Mouse (Mus musculus) neural tube, embryonic 15.5 days (tissue): ENCODE results near the gene Gm49510. TPM values are rescaled to one million over a fixed set of nuclear protein-coding genes. Genes with fewer than 3 reads are reported as not detected.

Experiments used
- ATAC-seq: fragments of 200-750 bp; cut with Nextera tagmentation; 2 replicates; pipeline ENCODE4 v1.8.0; 2017; ENCODE audit warnings: mild to moderate bottlenecking, moderate TSS enrichment, moderate library complexity; ENCODE audit not compliant: low FRiP score
- H3K27ac ChIP-seq: fragments of 300-500 bp; sonication (generic); replicated peaks from 2 replicates; pipeline ENCODE4 v1.5.1; 2015; ENCODE audit warnings: mild to moderate bottlenecking, inconsistent platforms
- H3K27me3 ChIP-seq: fragments of 300-500 bp; sonication (generic); replicated peaks from 2 replicates; pipeline ENCODE4 v1.6.1; 2015; ENCODE audit warnings: inconsistent platforms
- H3K36me3 ChIP-seq: fragments of 300-500 bp; sonication (generic); 2 replicates; pipeline ENCODE4 v1.6.1; 2015; ENCODE audit warnings: inconsistent platforms
- H3K4me1 ChIP-seq: fragments of 300-500 bp; sonication (generic); 2 replicates; pipeline ENCODE4 v1.6.1; 2015; ENCODE audit warnings: inconsistent platforms
- H3K4me2 ChIP-seq: fragments of 300-500 bp; sonication (generic); 2 replicates; pipeline ENCODE4 v1.6.1; 2015; ENCODE audit warnings: inconsistent platforms, mild to moderate bottlenecking, moderate library complexity
- H3K4me3 ChIP-seq: fragments of 300-500 bp; sonication (generic); replicated peaks from 2 replicates; pipeline ENCODE4 v1.5.1; 2015; ENCODE audit warnings: mild to moderate bottlenecking, inconsistent platforms
- H3K9ac ChIP-seq: fragments of 300-500 bp; sonication (generic); replicated peaks from 2 replicates; pipeline ENCODE4 v1.6.1; 2015; ENCODE audit warnings: mild to moderate bottlenecking, inconsistent platforms
- H3K9me3 ChIP-seq: fragments of 300-500 bp; sonication (generic); replicated peaks from 2 replicates; pipeline ENCODE4 v1.6.1; 2016; ENCODE audit warnings: inconsistent platforms
- WGBS: fragments of 180-500 bp; shearing (Covaris S2); methylation state at CpG from one replicate; pipeline ENCODE4 v1.1.7; 2015; ENCODE audit warnings: mixed read lengths; 5-methylcytosine and 5-hydroxymethylcytosine counted together
- polyA plus RNA-seq: library from polyadenylated mRNA; unstranded; fragments of >200 nt; fragmentation: Nextera tagmentation; extraction: Ambion mirVana; gene quantifications from 2 replicates; pipeline ENCODE4 v1.2.1, GENCODE M21; 2015

Gene Gm49510
- not detected in 2 replicates for polyA plus RNA-seq

GRCm38 (mm10) chr15:78899409-78899739 lies at the start of gene Gm49510:
Gene Gm49510 (plus strand): TSS chr15:78899667.
- no peak within 1 kb of the TSS; the same call in 1 of the 2 replicates for H3K27ac ChIP-seq
- H3K4me2 ChIP-seq = peak within 1 kb of the TSS; percentile 95
- H3K9me3 ChIP-seq = no peaks in the 10 kb centered on the region
- peak within 1 kb of the TSS; percentile 60 for H3K4me3 ChIP-seq
- no peaks in the 10 kb centered on the region for H3K36me3 ChIP-seq
- WGBS = 3% methylated on average over 20 of the region's 20 CpGs
- ATAC-seq = no peak
- peak within 1 kb of the TSS; percentile 68 for H3K9ac ChIP-seq
- H3K27me3 ChIP-seq = peaks cover 31% of the 10 kb centered on the region
- peaks cover 25% of the 10 kb centered on the region for H3K4me1 ChIP-seq

- no peak overlapping the region for H3K4me3 ChIP-seq
- H3K36me3 ChIP-seq = no peaks in the 10 kb centered on the region
- no peak overlapping the region for H3K9ac ChIP-seq
- H3K4me1 ChIP-seq = peaks cover 15% of the 10 kb centered on the region
- H3K27ac ChIP-seq = no peak overlapping the region
- no peak for ATAC-seq
- H3K27me3 ChIP-seq = no peaks in the 10 kb centered on the region
- H3K9me3 ChIP-seq = no peaks in the 10 kb centered on the region
- 75% methylated on average over 15 of the region's 15 CpGs for WGBS
- no peak overlapping the region for H3K4me2 ChIP-seq
Observed at GRCm38 (mm10) chr15:78850059-78850824, 49.2 kb upstream of the Gm49510 start.

- ATAC-seq = no peak
- H3K27ac ChIP-seq = no peak overlapping the region
- no peaks in the 10 kb centered on the region for H3K36me3 ChIP-seq
- no peak overlapping the region for H3K4me2 ChIP-seq
- H3K27me3 ChIP-seq = no peaks in the 10 kb centered on the region
- 79% methylated on average over 6 of the region's 6 CpGs for WGBS
- no peaks in the 10 kb centered on the region for H3K9me3 ChIP-seq
- H3K4me1 ChIP-seq = peaks cover 9% of the 10 kb centered on the region
- H3K4me3 ChIP-seq = no peak overlapping the region
- H3K9ac ChIP-seq = no peak overlapping the region
Observed at GRCm38 (mm10) chr15:78850944-78851343, 48.5 kb upstream of the Gm49510 start.

- whole genome bisulfite sequencing = 17% methylated on average over 13 of the region's 13 CpGs
- H3K4me1 ChIP-seq = peaks cover 5% of the 10 kb centered on the region; the same call in 1 of the 2 replicates
- no peak overlapping the region for H3K27ac ChIP-seq
- ATAC-seq = peak; percentile 84
- no peak overlapping the region for H3K9ac ChIP-seq
- no peaks in the 10 kb centered on the region for H3K9me3 ChIP-seq
- H3K27me3 ChIP-seq = no peaks in the 10 kb centered on the region
- peak overlapping the region; percentile 46 for H3K4me2 ChIP-seq
- H3K36me3 ChIP-seq = no peaks in the 10 kb centered on the region
- no peak overlapping the region for H3K4me3 ChIP-seq
Observed at GRCm38 (mm10) chr15:78851505-78852153, 47.8 kb upstream of the Gm49510 start.

- Histone ChIP-seq H3K4me1 (peaks cover 5% of the 10 kb centered on the region; the same call in 1 of the 2 replicates), H3K36me3 (no peaks in the 10 kb centered on the region), H3K27ac (no peak within 1 kb of the TSS), H3K9ac (no peak within 1 kb of the TSS), H3K27me3 (no peaks in the 10 kb centered on the region), H3K9me3 (no peaks in the 10 kb centered on the region), H3K4me2 (no peak within 1 kb of the TSS), H3K4me3 (no peak within 1 kb of the TSS)
- 75% methylated on average over 8 of the region's 8 CpGs for WGBS
- ATAC-seq = no peak
Observed at GRCm38 (mm10) chr15:78855303-78855965, 44.0 kb upstream of the Gm49510 start, which contains the start of gene Lgals2. Gene Lgals2 (minus strand): TSS chr15:78855529.

GRCm38 (mm10) chr15:78857009-78857408 lies 42.5 kb upstream of the Gm49510 start:
- no peak for ATAC-seq
- H3K4me2 ChIP-seq = no peak overlapping the region
- H3K27me3 ChIP-seq = no peaks in the 10 kb centered on the region
- 0 out of 2 replicates have a peak, but pooled peaks cover under 1% of the 10 kb centered on the region for H3K4me1 ChIP-seq
- no peaks in the 10 kb centered on the region for H3K36me3 ChIP-seq
- no peak overlapping the region for H3K4me3 ChIP-seq
- no peaks in the 10 kb centered on the region for H3K9me3 ChIP-seq
- no peak overlapping the region for H3K9ac ChIP-seq
- no peak overlapping the region for H3K27ac ChIP-seq
- 71% methylated on average over 7 of the region's 7 CpGs for WGBS

GRCm38 (mm10) chr15:78859311-78859710 lies 40.2 kb upstream of the Gm49510 start:
- ATAC-seq = no peak

GRCm38 (mm10) chr15:78859714-78860113 lies 39.8 kb upstream of the Gm49510 start:
- Histone ChIP-seq H3K27me3 (no peaks in the 10 kb centered on the region), H3K4me2 (no peak overlapping the region), H3K36me3 (no peaks in the 10 kb centered on the region), H3K4me1 (0 out of 2 replicates have a peak, but pooled peaks cover 3% of the 10 kb centered on the region), H3K9me3 (no peaks in the 10 kb centered on the region), H3K27ac (no peak overlapping the region), H3K4me3 (no peak overlapping the region), H3K9ac (no peak overlapping the region)
- WGBS = 83% methylated on average over 6 of the region's 6 CpGs
- no peak for ATAC-seq

More at GRCm38 (mm10) chr15:78859311-78859710, 40.2 kb upstream of the Gm49510 start:
- no peak overlapping the region for H3K9ac ChIP-seq
- H3K36me3 ChIP-seq = no peaks in the 10 kb centered on the region
- H3K4me3 ChIP-seq = no peak overlapping the region
- no peaks in the 10 kb centered on the region for H3K27me3 ChIP-seq
- H3K27ac ChIP-seq = no peak overlapping the region
- H3K9me3 ChIP-seq = no peaks in the 10 kb centered on the region
- whole genome bisulfite sequencing = 84% methylated on average over 4 of the region's 4 CpGs
- 0 out of 2 replicates have a peak, but pooled peaks cover 3% of the 10 kb centered on the region for H3K4me1 ChIP-seq
- no peak overlapping the region for H3K4me2 ChIP-seq

- WGBS = 84% methylated on average over 5 of the region's 5 CpGs
- Histone ChIP-seq H3K27ac (no peak overlapping the region), H3K36me3 (no peaks in the 10 kb centered on the region), H3K27me3 (no peaks in the 10 kb centered on the region), H3K9me3 (no peaks in the 10 kb centered on the region), H3K9ac (no peak overlapping the region), H3K4me1 (0 out of 2 replicates have a peak, but pooled peaks cover 3% of the 10 kb centered on the region), H3K4me2 (no peak overlapping the region), H3K4me3 (no peak overlapping the region)
- ATAC-seq = no peak
Observed at GRCm38 (mm10) chr15:78862280-78862679, 37.2 kb upstream of the Gm49510 start.

GRCm38 (mm10) chr15:78863154-78863553 lies 36.3 kb upstream of the Gm49510 start:
- no peaks in the 10 kb centered on the region for H3K9me3 ChIP-seq
- H3K4me1 ChIP-seq = 0 out of 2 replicates have a peak, but pooled peaks cover 3% of the 10 kb centered on the region
- H3K9ac ChIP-seq = no peak overlapping the region
- no peaks in the 10 kb centered on the region for H3K36me3 ChIP-seq
- no peak overlapping the region for H3K27ac ChIP-seq
- no peaks in the 10 kb centered on the region for H3K27me3 ChIP-seq
- 74% methylated on average over 2 of the region's 2 CpGs for WGBS
- no peak overlapping the region for H3K4me3 ChIP-seq
- ATAC-seq = no peak
- no peak overlapping the region for H3K4me2 ChIP-seq

- no peak overlapping the region for H3K4me3 ChIP-seq
- H3K9ac ChIP-seq = no peak overlapping the region
- no peak for ATAC-seq
- no peaks in the 10 kb centered on the region for H3K27me3 ChIP-seq
- no peak overlapping the region for H3K27ac ChIP-seq
- H3K4me1 ChIP-seq = 0 out of 2 replicates have a peak, but pooled peaks cover 6% of the 10 kb centered on the region
- H3K4me2 ChIP-seq = no peak overlapping the region
- 49% methylated on average over 13 of the region's 13 CpGs for WGBS
- H3K36me3 ChIP-seq = no peaks in the 10 kb centered on the region
- no peaks in the 10 kb centered on the region for H3K9me3 ChIP-seq
Observed at GRCm38 (mm10) chr15:78863852-78864253, 35.6 kb upstream of the Gm49510 start.
